Mouse (Mus musculus): ENCODE data around the gene Ppp6r2. TPM values are rescaled to one million over a fixed set of nuclear protein-coding genes. Genes with fewer than 3 reads are reported as not detected.

Gene Ppp6r2
- total RNA-seq, 2 experiments from 2014 or later, result 5.8 to 10.5 TPM

Other genes with a start within 250 kb of the Ppp6r2 start
- gene Mlc1, start 232.5 kb upstream of the Ppp6r2 start, total RNA-seq (2014; fragmentation: Nextera tagmentation), result not detected in 2 replicates
- gene Mlc1, start 232.5 kb upstream of the Ppp6r2 start, total RNA-seq (2017), result not detected in 2 replicates
- gene Mov10l1, start 228.6 kb upstream of the Ppp6r2 start, total RNA-seq (2014; fragmentation: Nextera tagmentation), result not detected in 2 replicates
- not detected in 2 replicates for gene Mov10l1, start 228.6 kb upstream of the Ppp6r2 start, total RNA-seq (2017)
- not detected in 2 replicates for gene Panx2, start 151.8 kb upstream of the Ppp6r2 start, total RNA-seq (2014; fragmentation: Nextera tagmentation)
- gene Panx2, start 151.8 kb upstream of the Ppp6r2 start, total RNA-seq (2017), result not detected in 2 replicates
- gene Trabd, start 136.4 kb upstream of the Ppp6r2 start, total RNA-seq (2014; fragmentation: Nextera tagmentation), result 38.0 and 44.2 TPM in 2 replicates
- gene Trabd, start 136.4 kb upstream of the Ppp6r2 start, total RNA-seq (2017), result 36.9 and 39.8 TPM in 2 replicates
- 11.6 and 21.8 TPM in 2 replicates for gene Selenoo, start 122.5 kb upstream of the Ppp6r2 start, total RNA-seq (2014; fragmentation: Nextera tagmentation)
- 13.6 and 16.2 TPM in 2 replicates for gene Selenoo, start 122.5 kb upstream of the Ppp6r2 start, total RNA-seq (2017)
- 23.4 and 29.2 TPM in 2 replicates for gene Tubgcp6, start 88.4 kb upstream of the Ppp6r2 start, total RNA-seq (2014; fragmentation: Nextera tagmentation)
- 12.6 and 20.2 TPM in 2 replicates for gene Tubgcp6, start 88.4 kb upstream of the Ppp6r2 start, total RNA-seq (2017)
- 11.3 and 14.7 TPM in 2 replicates for gene Hdac10, start 82.9 kb upstream of the Ppp6r2 start, total RNA-seq (2014; fragmentation: Nextera tagmentation)
- gene Hdac10, start 82.9 kb upstream of the Ppp6r2 start, total RNA-seq (2017), result 11.2 and 13.9 TPM in 2 replicates
- not detected in 2 replicates for gene Mapk12, start 70.8 kb upstream of the Ppp6r2 start, total RNA-seq (2014; fragmentation: Nextera tagmentation)
- 0.93 TPM in 1 of 2 replicates, not detected in the other for gene Mapk12, start 70.8 kb upstream of the Ppp6r2 start, total RNA-seq (2017)
- not detected in 2 replicates for gene Mapk11, start 61.9 kb upstream of the Ppp6r2 start, total RNA-seq (2014; fragmentation: Nextera tagmentation)
- not detected in 2 replicates for gene Mapk11, start 61.9 kb upstream of the Ppp6r2 start, total RNA-seq (2017)
- 19.1 and 23.4 TPM in 2 replicates for gene Plxnb2, start 30.8 kb upstream of the Ppp6r2 start, total RNA-seq (2014; fragmentation: Nextera tagmentation)
- gene Plxnb2, start 30.8 kb upstream of the Ppp6r2 start, total RNA-seq (2017), result 11.0 and 14.7 TPM in 2 replicates
- gene Dennd6b, start 15.1 kb upstream of the Ppp6r2 start, total RNA-seq (2014; fragmentation: Nextera tagmentation), result 4.3 and 6.1 TPM in 2 replicates
- gene Dennd6b, start 15.1 kb upstream of the Ppp6r2 start, total RNA-seq (2017), result 2.5 and 4.7 TPM in 2 replicates
- gene Sbf1, start 103.8 kb downstream of the Ppp6r2 start, total RNA-seq (2014; fragmentation: Nextera tagmentation), result 88.1 and 131 TPM in 2 replicates
- gene Sbf1, start 103.8 kb downstream of the Ppp6r2 start, total RNA-seq (2017), result 43.1 and 52.0 TPM in 2 replicates
- not detected in 2 replicates for gene Adm2, start 111.2 kb downstream of the Ppp6r2 start, total RNA-seq (2014; fragmentation: Nextera tagmentation)
- not detected in 2 replicates for gene Adm2, start 111.2 kb downstream of the Ppp6r2 start, total RNA-seq (2017)
- not detected in 2 replicates for gene Miox, start 122.8 kb downstream of the Ppp6r2 start, total RNA-seq (2014; fragmentation: Nextera tagmentation)
- gene Miox, start 122.8 kb downstream of the Ppp6r2 start, total RNA-seq (2017), result not detected in 2 replicates
- gene Lmf2, start 144.1 kb downstream of the Ppp6r2 start, total RNA-seq (2014; fragmentation: Nextera tagmentation), result 15.4 and 22.3 TPM in 2 replicates
- 8.9 and 11.0 TPM in 2 replicates for gene Lmf2, start 144.1 kb downstream of the Ppp6r2 start, total RNA-seq (2017)
- gene Ncaph2, start 144.2 kb downstream of the Ppp6r2 start, total RNA-seq (2014; fragmentation: Nextera tagmentation), result 87.4 and 136 TPM in 2 replicates
- gene Ncaph2, start 144.2 kb downstream of the Ppp6r2 start, total RNA-seq (2017), result 92.2 and 118 TPM in 2 replicates
- 12.4 and 27.5 TPM in 2 replicates for gene Sco2, start 162.3 kb downstream of the Ppp6r2 start, total RNA-seq (2014; fragmentation: Nextera tagmentation)
- 22.7 and 31.5 TPM in 2 replicates for gene Sco2, start 162.3 kb downstream of the Ppp6r2 start, total RNA-seq (2017)
- gene Tymp, start 165.5 kb downstream of the Ppp6r2 start, total RNA-seq (2014; fragmentation: Nextera tagmentation), result not detected in 2 replicates
- gene Tymp, start 165.5 kb downstream of the Ppp6r2 start, total RNA-seq (2017), result 0.43 and 1.1 TPM in 2 replicates
- 3.1 and 4.2 TPM in 2 replicates for gene Odf3b, start 167.7 kb downstream of the Ppp6r2 start, total RNA-seq (2014; fragmentation: Nextera tagmentation)
- 0.46 TPM in 1 of 2 replicates, not detected in the other for gene Odf3b, start 167.7 kb downstream of the Ppp6r2 start, total RNA-seq (2017)
- gene Klhdc7b, start 173.4 kb downstream of the Ppp6r2 start, total RNA-seq (2014; fragmentation: Nextera tagmentation), result not detected in 2 replicates
- 0.13 TPM in 1 of 2 replicates, not detected in the other for gene Klhdc7b, start 173.4 kb downstream of the Ppp6r2 start, total RNA-seq (2017)
- not detected in 2 replicates for gene Syce3, start 198.9 kb downstream of the Ppp6r2 start, total RNA-seq (2014; fragmentation: Nextera tagmentation)
- not detected in 2 replicates for gene Syce3, start 198.9 kb downstream of the Ppp6r2 start, total RNA-seq (2017)
- 2.8 and 2.9 TPM in 2 replicates for gene Cpt1b, start 214.3 kb downstream of the Ppp6r2 start, total RNA-seq (2014; fragmentation: Nextera tagmentation)
- gene Cpt1b, start 214.3 kb downstream of the Ppp6r2 start, total RNA-seq (2017), result 1.5 TPM in 1 of 2 replicates, not detected in the other
- not detected in 2 replicates for gene C730034F03Rik, start 218.0 kb downstream of the Ppp6r2 start, total RNA-seq (2014; fragmentation: Nextera tagmentation)
- gene C730034F03Rik, start 218.0 kb downstream of the Ppp6r2 start, total RNA-seq (2017), result 2.7 and 3.6 TPM in 2 replicates
- gene Gm44502, start 218.1 kb downstream of the Ppp6r2 start, total RNA-seq (2014; fragmentation: Nextera tagmentation), result not detected in 2 replicates
- gene Gm44502, start 218.1 kb downstream of the Ppp6r2 start, total RNA-seq (2017), result 0.82 TPM in 1 of 2 replicates, not detected in the other
- 77.0 and 85.0 TPM in 2 replicates for gene Chkb, start 218.4 kb downstream of the Ppp6r2 start, total RNA-seq (2014; fragmentation: Nextera tagmentation)
- 25.3 and 27.7 TPM in 2 replicates for gene Chkb, start 218.4 kb downstream of the Ppp6r2 start, total RNA-seq (2017)
- not detected in 2 replicates for gene Mapk8ip2, start 242.4 kb downstream of the Ppp6r2 start, total RNA-seq (2014; fragmentation: Nextera tagmentation)
- not detected in 2 replicates for gene Mapk8ip2, start 242.4 kb downstream of the Ppp6r2 start, total RNA-seq (2017)

Measured in granulocyte monocyte progenitor cell, adult 5-6 weeks (primary cell).